Mouse (Mus musculus) kidney, adult 8-10 months (tissue): ENCODE measurements at regions not wholly inside any gene's neighbourhood (a gene's known extent, or its start where the extent isn't known, plus 50 kb on each side); places are given as distances from the start of the nearest gene placed in this dataset.
"Not testable (repeated sequence)": the region's sequence is repeated elsewhere in the genome, so short reads cannot be mapped to it uniquely, and the experiment has no call there.

Source experiments
- DNase-seq, 2 experiments: peaks; one replicate each; pipeline ENCODE4 v3.0.0; 2022

- no peak for DNase-seq
Observed at GRCm38 (mm10) chr4:22133547-22134495, 202.7 kb downstream of the Faxc start.

DNA sequence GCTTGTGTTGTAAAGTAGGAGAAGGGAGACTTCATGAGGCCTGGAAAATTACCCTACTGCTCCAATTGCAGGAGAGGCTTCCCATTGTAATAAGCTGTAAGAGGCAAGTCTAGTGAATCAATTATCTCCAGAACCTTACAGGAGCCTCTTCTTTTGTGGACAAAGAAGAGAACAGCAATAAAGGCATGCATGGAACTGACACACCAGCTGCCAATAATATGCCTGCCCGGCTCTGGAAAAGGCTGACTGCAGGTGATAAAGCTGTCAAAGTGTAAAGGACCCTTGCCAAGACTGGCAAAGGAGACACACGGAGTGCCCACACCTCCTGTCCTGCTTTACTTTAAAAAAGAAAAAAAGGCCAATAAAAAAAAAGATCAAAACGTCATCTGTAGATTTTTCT lies 209.0 kb downstream of the Faxc start:
- DNase-seq = no peak

GRCm38 (mm10) chr4:22143546-22143945 lies 212.4 kb downstream of the Faxc start:
- DNase-seq = no peak

GRCm38 (mm10) chr4:22144834-22145233 lies 212.5 kb upstream of the Fbxl4 start:
- DNase-seq = not testable (repeated sequence)

DNA sequence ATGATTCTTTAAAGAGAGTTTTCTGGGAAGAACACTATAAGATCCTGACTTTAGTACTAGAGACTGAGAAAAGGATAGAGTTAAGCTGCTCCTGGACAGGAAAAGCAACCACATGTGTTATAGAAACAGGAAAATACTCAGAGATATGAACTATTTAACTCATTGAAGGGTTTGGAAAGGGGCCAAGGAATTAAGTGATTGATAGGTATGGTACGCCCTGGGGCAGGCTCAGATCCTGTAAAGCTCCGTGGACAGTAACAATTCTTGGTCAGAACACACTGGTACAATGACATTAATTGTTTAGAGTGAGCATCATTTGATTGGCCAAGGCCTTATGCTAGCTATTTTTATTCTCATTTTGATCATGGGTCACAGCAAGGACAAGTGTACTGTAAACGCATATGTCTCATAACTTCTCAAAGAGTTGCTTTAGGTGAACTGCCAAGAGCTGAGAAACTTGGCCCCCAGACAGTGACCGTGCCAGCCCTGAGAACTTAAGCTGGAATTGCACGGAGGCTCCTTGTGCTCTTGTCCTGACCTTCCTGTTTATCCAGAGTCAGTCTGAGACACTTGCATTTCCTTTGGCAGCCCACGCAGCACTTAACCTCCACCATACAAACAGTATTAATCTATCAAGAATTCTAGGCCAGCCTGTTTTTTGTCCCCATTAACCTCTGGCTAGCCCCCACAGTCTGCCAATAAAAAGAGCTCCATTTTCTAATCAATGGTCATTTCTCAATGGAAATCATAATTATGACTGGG lies 210.5 kb upstream of the Fbxl4 start:
- no peak for DNase-seq

DNA sequence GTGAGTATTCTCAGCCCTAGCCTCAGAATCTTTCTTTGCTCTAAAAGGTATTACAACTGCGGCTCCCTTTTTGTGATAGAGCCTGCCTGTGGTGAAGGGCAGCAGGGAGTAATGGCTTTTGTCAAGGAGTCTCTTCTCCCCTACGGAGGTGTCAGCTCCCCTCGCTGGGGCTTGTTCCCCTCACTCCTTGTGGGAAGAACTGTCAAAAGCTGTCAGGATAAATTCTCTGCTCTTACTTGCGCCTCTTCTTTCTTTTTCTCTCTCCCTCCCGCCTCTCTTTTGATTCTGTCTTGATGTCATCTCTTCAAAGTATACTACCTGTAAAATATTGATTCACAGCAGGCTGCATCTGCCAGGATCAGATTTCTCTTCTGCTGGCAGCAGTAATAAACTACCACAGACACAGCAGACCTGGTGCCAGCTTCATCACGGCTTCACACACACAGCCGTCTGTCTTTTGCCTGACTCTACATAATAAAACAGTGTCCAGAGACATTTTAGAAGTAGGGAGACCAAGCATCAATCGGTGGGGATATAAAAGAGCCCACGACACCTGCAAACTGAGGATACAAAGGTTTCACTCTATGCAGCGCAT lies 205.3 kb upstream of the Fbxl4 start:
- no peak for DNase-seq

DNA sequence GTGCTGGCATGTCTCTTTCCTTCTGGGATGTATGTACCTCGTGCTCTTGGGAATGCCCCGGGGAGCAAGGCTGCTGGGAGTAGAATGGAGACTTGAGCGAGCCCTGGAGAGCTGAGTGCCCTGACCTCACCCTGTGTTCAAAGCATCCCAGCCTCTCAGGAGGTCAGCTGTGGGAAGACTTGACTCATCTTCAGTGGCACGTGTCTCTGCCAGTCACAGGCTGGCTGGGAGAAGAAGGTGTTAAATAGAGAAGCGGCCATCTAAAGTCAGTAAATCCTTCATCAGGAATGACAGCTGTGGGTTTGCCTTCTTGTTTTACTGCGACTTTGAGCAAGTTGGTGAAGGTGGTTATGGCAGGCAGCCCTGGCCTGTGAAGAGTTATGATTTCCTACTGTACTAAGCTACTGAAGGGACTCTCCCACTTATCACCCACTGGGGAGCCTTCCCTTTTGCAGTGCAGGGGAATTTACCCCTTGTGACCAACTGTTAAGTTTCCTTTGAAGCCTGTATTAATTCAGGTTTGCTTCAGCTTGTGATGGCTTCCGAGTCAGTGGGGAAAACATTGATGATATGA lies 204.3 kb upstream of the Fbxl4 start:
- no peak for DNase-seq

GRCm38 (mm10) chr4:22153620-22154019 lies 203.7 kb upstream of the Fbxl4 start:
- DNase-seq = no peak

GRCm38 (mm10) chr4:22186422-22186821 lies 170.9 kb upstream of the Fbxl4 start:
- DNase-seq = no peak

DNA sequence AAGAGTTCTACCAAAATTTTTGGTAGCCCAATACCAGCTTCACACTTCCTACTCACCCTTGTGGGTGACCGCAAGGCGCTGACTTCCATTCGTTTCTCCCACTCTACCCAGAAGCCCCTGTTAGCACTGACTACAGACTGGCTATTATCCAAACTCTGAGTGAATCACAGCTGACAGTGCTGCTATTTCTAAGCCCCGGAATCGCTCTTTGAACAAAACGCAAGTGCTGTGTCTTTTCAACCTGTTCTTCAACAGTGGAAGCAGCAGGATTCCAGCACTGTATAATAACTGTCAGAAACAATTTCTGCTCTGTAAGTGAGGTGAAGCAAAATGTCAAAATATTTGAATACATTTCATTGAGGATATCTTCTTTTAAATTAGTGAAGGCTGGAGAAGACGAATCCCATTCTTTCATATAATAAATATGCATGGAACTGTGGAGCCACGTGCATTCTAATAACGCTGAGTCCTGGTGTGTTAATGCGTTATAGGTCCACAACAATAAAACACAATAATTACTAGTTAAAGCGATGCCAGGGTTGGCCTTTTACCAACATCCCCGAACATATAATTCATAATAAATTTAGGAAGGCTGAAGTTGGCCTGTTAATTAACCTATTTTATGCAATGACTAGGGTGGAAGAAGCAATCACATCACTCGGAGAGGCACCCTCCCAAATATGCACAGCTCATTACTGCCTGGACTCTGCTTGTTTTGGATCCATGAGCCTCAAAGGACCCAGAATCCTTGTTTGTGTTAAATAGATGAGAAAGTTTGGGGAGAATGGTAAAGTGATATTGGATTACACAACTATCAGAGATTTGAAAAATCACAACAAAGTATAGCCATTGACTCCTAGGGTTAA lies 169.0 kb upstream of the Fbxl4 start:
- DNase-seq = no peak

DNA sequence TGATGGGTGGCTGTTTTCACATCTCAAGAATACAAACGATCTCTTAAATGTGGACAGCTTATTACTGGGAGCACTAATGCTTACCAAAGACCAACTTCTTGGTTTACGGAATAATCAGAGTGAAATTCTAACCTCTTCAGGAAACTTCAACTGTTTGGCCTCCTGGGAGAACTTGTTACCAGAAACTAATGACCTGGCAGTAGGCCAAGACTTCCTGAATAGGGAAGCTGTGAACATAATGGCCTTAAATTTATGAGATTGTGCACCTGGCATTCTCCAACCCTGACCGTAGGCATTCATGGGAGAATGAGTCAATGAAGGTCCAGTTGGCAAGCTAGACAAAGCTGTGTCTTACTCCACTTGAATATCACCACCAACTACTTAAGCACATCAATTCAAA lies 160.8 kb upstream of the Fbxl4 start:
- DNase-seq = no peak

- DNase-seq = no peak
Observed at GRCm38 (mm10) chr4:22208531-22208930, 148.8 kb upstream of the Fbxl4 start.

DNA sequence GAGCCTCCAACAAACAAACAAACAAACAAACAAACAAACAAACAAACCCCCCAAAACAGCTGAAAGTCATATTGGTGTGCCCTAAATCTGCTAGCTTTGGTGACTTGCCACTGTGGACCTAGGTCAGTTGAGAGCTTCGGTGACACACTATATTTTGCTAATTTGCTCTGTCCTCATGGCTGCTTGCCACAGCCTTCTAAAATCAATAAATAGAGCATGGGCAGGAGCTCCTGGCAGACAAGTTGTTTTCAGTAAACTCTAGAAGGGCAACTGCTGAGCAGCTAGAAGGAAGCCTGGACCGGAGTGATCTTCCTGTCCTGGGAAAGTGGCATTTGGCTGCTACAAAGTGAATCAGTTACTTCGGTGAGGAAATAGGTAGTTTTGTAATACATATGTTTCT lies 119.7 kb upstream of the Fbxl4 start:
- DNase-seq = no peak

GRCm38 (mm10) chr4:22250276-22250675 lies 107.1 kb upstream of the Fbxl4 start:
- DNase-seq = not testable (repeated sequence)

- DNase-seq = peak in 1 of 2 experiments; percentile 1
Observed at GRCm38 (mm10) chr4:22263903-22264302, 93.4 kb upstream of the Fbxl4 start.

GRCm38 (mm10) chr4:22269064-22269463 lies 88.3 kb upstream of the Fbxl4 start:
- DNase-seq = no peak

- DNase-seq = no peak
Observed at GRCm38 (mm10) chr4:22274178-22274577, 83.2 kb upstream of the Fbxl4 start.

- DNase-seq = no peak
Observed at GRCm38 (mm10) chr4:22282536-22283323, 74.6 kb upstream of the Fbxl4 start.

DNA sequence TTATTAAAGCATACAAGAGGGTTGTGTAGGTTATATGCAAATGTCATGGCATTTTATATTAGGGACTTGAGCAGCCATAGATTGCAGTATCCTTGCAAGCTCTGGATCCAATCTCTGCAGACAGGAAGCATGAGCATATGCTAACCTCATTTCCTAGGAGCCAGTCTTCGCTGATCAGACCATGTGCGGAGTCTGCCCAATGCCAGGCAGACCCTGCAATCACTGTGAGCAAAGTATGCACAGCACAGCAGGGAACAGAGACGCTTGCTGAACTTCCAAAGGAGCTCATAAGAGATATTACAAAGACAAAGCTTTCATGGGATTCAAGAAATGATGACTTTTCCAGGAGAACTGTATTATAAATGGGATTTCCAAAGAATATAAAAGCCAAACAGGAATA lies 65.2 kb upstream of the Fbxl4 start:
- no peak for DNase-seq

GRCm38 (mm10) chr4:22300206-22300605 lies 57.1 kb upstream of the Fbxl4 start:
- DNase-seq = no peak
